Mouse (Mus musculus) spleen, adult 2 months (tissue): Measurements from ENCODE around the gene Apba3. TPM values are rescaled to one million over a fixed set of nuclear protein-coding genes. Genes with fewer than 3 reads are reported as not detected.

ENCODE experiments used
- DNase-seq, 2 experiments: peaks; one replicate each; pipeline versions ENCODE4 v3.0.0 to v3.0.0-alpha.2; 2012 to 2021; ENCODE audit warnings: low spot score in 2 of 2, low read depth in 1 of 2
- H3K27ac ChIP-seq: fragments of 200-500 bp; 2 replicates; pipeline ENCODE4 v1.5.1; 2012; ENCODE audit warnings: low read length, inconsistent platforms; ENCODE audit not compliant: insufficient read depth
- H3K27me3 ChIP-seq: fragments of 200-500 bp; 2 replicates; pipeline ENCODE4 v1.6.1; 2012; ENCODE audit warnings: mild to moderate bottlenecking, moderate library complexity, low read length, inconsistent platforms; ENCODE audit not compliant: control insufficient read depth, insufficient read depth
- H3K36me3 ChIP-seq: fragments of 200-500 bp; 2 replicates; pipeline ENCODE4 v1.6.1; 2012; ENCODE audit warnings: mild to moderate bottlenecking, low read length, inconsistent platforms; ENCODE audit not compliant: control insufficient read depth, insufficient read depth
- H3K4me1 ChIP-seq: fragments of 200-500 bp; 2 replicates; pipeline ENCODE4 v1.6.1; 2011; ENCODE audit warnings: inconsistent platforms; ENCODE audit not compliant: control insufficient read depth, insufficient read depth, insufficient read length
- H3K4me3 ChIP-seq: fragments of 200-500 bp; 2 replicates; pipeline ENCODE4 v1.5.1; 2011; ENCODE audit warnings: mild to moderate bottlenecking, inconsistent platforms; ENCODE audit not compliant: insufficient read depth, insufficient read length; ENCODE audit errors: extremely low read depth
- CTCF ChIP-seq: fragments of 200-500 bp; IDR thresholded peaks from 2 replicates; pipeline ENCODE4 v1.5.1; 2011; ENCODE audit warnings: mild to moderate bottlenecking, inconsistent platforms; ENCODE audit not compliant: insufficient read depth, insufficient read length, insufficient replicate concordance; ENCODE audit errors: extremely low read depth
- POLR2A ChIP-seq: fragments of 200-500 bp; IDR thresholded peaks from 2 replicates; pipeline ENCODE4 v1.6.1; 2011; ENCODE audit warnings: low read depth, low read length, inconsistent platforms
- WGBS: fragments of 180-500 bp; shearing (Covaris S2); methylation state at CpG from one replicate; pipeline ENCODE4 v1.1.7; 2018; 5-methylcytosine and 5-hydroxymethylcytosine counted together
- polyA plus RNA-seq: library from polyadenylated mRNA; depleted of rRNA; stranded (reverse); fragments of >200 nt; gene quantifications from 2 replicates; pipeline ENCODE4 v1.2.3, GENCODE M21; 2012

Apba3 gene
- polyA plus RNA-seq, 1 experiment, result 63.0 TPM

- Histone ChIP-seq H3K36me3 (peaks cover 34% of the 10 kb centered on the region), H3K27ac (no peak overlapping the region), H3K4me1 (peaks cover 5% of the 10 kb centered on the region; the same call in 1 of the 2 replicates), H3K4me3 (no peak overlapping the region), H3K27me3 (no peaks in the 10 kb centered on the region)
- no peak for DNase-seq
- TF ChIP-seq CTCF (peak; percentile 38; the same call in 1 of the 2 replicates), POLR2A (no peak)
- WGBS, result 74% methylated on average over 16 of the region's 16 CpGs
These were observed 49.7 kb downstream of the Apba3 start for GRCm38 (mm10) chr10:81316338-81317060.

GRCm38 (mm10) chr10:81317273-81317672 is 50.5 kb downstream of the Apba3 start:
- Histone ChIP-seq H3K36me3 (peaks cover 27% of the 10 kb centered on the region), H3K4me3 (no peak overlapping the region), H3K27me3 (no peaks in the 10 kb centered on the region), H3K4me1 (peaks cover 9% of the 10 kb centered on the region; the same call in 1 of the 2 replicates), H3K27ac (no peak overlapping the region)
- no peak for TF ChIP-seq POLR2A
- no peak for TF ChIP-seq CTCF
- WGBS, result 50% methylated on average over 19 of the region's 20 CpGs
- no peak for DNase-seq

- Histone ChIP-seq H3K36me3 (peaks cover 27% of the 10 kb centered on the region), H3K4me3 (no peak overlapping the region), H3K27me3 (no peaks in the 10 kb centered on the region), H3K27ac (no peak overlapping the region), H3K4me1 (peaks cover 9% of the 10 kb centered on the region; the same call in 1 of the 2 replicates)
- TF ChIP-seq CTCF (no peak), POLR2A (no peak)
- DNase-seq, result no peak
- 87% methylated on average over 13 of the region's 13 CpGs for WGBS
These were observed 52.0 kb downstream of the Apba3 start for GRCm38 (mm10) chr10:81318589-81319329.

GRCm38 (mm10) chr10:81319330-81319699 is 52.6 kb downstream of the Apba3 start:
- Histone ChIP-seq H3K36me3 (peaks cover 30% of the 10 kb centered on the region), H3K4me3 (no peak overlapping the region)

GRCm38 (mm10) chr10:81319741-81320549 is 53.2 kb downstream of the Apba3 start:
- H3K4me1 ChIP-seq, result peaks cover 9% of the 10 kb centered on the region; the same call in 1 of the 2 replicates

More at GRCm38 (mm10) chr10:81319330-81319699, 52.6 kb downstream of the Apba3 start:
- Histone ChIP-seq H3K27ac (no peak overlapping the region), H3K27me3 (no peaks in the 10 kb centered on the region), H3K4me1 (peaks cover 9% of the 10 kb centered on the region; the same call in 1 of the 2 replicates)
- 35% methylated on average over 8 of the region's 8 CpGs for WGBS
- no peak for DNase-seq
- 0 out of 2 replicates have a peak, but pooled peaks have one; percentile 16 for TF ChIP-seq CTCF
- TF ChIP-seq POLR2A, result no peak

More at GRCm38 (mm10) chr10:81319741-81320549, 53.2 kb downstream of the Apba3 start:
- peak in 1 of 2 experiments; percentile 95 for DNase-seq
- H3K27me3 ChIP-seq, result no peaks in the 10 kb centered on the region
- TF ChIP-seq POLR2A, result no peak
- TF ChIP-seq CTCF, result no peak
- H3K36me3 ChIP-seq, result peaks cover 35% of the 10 kb centered on the region
- peak overlapping the region; percentile 60 for H3K4me3 ChIP-seq
- WGBS, result 1% methylated on average over 38 of the region's 38 CpGs
- H3K27ac ChIP-seq, result peak overlapping the region; percentile 85
